Mouse (Mus musculus) G1E-ER4 (cell line): ENCODE data around the gene Phpt1. TPM values are rescaled to one million over a fixed set of nuclear protein-coding genes. Genes with fewer than 3 reads are reported as not detected.

Experiments used
- GATA1 ChIP-seq: IDR thresholded peaks from one replicate; pipeline ENCODE4 v1.8.0; 2012; ENCODE audit warnings: low read length, inconsistent platforms
- polyA plus RNA-seq: library from polyadenylated mRNA; stranded (reverse); fragments of >175 nt; gene quantifications from 2 replicates; pipeline ENCODE4 v1.2.3, GENCODE M21; 2012

Gene Phpt1
- polyA plus RNA-seq, 1 experiment = 3.2 TPM

DNA sequence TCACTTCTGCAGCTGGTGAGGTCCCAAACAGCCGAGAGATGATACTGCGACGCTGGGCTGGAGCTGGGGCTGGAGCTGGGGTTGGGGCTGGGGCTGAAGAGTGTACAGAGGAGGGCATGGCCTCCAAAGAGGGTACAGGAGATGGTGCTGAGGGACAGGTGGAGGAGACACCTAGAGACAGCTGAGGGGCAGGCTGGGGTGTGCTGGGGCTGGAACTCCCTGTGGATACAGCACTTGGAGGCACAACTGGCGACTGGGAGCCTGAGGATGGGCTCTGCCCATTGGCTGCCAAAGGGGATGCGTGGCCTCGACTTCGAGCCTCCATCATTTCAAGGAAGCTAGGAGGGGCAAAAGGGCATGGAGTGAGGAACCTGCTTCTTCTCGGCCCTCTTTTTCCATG, 12.3 kb upstream of the Phpt1 start:
- TF ChIP-seq GATA1 = no peak

DNA sequence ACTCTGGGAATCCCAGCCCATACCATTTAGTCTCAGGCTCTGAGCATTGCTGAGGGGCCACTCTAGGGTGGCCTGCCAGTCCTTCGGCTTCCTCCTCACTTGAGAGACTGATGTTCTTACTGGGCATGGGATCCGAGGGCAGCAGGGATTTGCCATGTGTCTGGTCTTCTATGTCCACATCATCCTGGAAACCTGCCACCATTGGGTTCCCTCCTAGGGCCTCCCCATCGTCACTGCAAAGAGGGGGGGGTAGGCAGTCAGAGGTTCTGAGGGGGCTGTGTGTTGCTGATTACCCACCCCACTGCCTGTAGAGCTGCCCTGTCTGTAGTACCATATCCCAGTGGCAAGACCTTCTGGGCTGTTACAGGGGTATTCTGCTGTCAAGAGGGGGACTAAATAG, 10.6 kb upstream of the Phpt1 start:
- no peak for TF ChIP-seq GATA1

DNA sequence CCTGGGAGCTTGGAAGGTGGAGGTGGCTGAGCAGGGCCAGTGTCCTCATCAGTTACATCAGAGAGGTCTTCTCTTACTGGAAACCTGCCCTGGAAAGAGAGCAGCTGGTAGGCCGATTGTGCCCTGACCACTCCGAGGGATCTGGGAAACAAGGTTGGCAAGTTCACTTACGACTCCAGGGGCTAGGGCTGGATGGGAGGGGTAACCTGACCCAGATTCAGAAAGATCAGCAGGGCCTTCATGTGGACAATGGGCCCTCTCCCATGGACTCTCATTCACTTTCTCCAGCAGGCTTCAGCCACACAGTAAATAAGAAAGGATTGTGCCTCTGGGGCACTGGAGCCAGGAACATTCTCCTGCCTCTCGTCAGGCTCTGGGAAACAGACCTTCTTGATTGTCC, 9.8 kb upstream of the Phpt1 start:
- TF ChIP-seq GATA1 = no peak

DNA sequence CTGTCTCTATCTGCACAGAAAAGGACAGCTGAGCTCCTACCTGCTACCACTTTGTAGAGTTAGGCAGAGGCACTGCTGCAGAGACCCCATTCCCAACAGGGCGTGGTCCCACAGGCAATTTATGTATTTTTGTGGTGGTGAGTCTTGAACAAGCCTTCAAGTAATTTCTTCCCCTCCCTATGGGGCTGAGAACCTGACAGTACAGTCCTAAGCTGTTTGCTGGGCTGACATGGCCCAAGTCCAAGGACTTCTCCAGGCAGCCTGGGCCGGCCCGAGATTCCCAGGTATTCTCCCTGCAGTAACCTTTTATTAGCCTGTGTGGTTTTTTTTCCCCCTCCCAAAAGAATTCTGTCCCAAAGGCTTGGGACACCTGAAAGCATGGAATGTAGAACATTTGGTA, 9.1 kb upstream of the Phpt1 start:
- TF ChIP-seq GATA1 = no peak

DNA sequence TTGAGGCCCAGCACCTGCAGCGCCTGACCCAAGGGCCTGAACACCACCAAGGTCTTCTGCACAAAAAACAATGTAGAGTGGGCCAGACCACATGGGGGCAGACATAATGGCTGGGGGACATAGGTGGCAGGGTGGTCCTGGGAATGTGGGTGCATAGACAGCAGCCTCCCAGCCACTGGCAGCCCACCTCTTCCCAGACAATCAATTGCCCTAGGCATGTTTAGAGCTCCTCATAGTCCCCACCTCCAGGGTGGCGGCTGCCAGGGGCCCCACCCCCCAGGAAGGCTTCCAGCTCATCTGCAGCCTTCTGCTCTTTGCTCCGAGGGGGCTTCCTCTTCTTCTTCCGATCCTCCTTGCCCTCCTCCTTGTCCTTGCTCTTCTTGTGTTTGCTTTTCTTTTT, 8.5 kb upstream of the Phpt1 start:
- TF ChIP-seq GATA1 = no peak

DNA sequence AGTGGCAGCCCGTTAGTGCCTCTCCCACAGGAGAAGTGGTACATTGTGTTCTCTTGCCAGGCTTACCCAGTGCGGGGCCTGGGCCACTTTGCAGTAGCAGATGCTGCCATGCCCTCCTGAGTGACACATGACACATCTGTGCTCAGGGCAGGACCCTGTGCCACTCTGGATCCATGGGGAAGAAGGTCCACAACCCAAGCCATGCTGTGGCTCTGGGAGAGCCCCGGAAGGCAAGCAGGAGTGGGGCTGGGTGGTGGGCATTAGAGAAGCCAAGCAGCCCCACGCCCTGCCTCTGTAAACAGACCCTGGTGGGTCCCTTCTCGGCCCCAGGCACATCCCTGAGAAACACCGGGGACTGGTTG, 8.1 kb upstream of the Phpt1 start:
- no peak for TF ChIP-seq GATA1

DNA sequence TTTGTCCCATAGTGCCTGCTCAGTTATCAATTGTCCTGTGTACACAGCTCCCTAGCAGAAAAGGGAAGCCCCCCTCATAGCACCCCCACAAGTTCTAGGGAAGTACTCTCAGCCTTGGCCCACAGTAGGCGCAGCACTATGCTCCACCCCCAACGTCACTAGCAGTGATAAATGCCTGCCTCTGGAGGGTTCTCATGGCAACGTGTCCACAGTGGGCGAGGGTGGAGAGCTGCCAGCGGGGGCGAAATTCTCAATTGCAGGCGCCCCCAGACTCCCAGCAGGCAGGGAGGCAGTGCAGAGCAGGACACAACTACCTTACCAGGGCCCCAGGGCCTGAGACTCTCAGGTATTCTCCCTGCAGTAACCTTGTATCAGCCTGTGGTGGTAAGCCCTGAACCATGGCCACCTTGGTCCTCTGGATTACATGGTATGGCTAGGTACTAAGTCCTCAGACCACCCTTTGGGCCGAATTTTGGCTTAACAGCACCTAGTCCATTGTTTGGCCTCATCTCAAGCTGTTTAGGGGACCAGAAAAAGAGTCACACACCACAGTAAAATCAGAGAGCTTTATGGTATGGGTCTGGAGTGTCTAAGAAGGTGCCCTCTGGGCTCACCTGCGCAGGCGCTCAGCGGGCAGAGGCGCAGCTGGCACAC, 7.6 kb upstream of the Phpt1 start:
- no peak for TF ChIP-seq GATA1

DNA sequence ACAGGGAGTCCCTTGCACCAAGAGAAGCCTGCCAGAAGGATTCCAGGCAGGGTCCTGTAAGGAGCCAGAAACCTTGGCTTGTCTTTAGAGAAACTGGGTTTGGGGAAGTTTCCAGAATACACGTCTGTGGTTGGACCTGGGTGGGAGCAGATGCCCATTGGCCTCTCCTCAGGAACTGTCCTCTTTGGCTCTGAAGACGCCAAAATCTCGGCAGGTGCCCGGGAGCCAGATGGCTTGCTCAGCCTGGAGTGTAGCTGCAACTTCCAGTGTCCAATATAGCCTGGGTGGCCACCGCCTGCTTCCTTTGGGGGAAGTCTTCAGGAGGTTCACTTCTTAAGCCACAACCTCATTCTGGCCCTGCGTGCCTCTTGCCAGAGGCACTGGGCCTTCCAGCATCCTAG, 6.9 kb upstream of the Phpt1 start:
- TF ChIP-seq GATA1 = no peak

DNA sequence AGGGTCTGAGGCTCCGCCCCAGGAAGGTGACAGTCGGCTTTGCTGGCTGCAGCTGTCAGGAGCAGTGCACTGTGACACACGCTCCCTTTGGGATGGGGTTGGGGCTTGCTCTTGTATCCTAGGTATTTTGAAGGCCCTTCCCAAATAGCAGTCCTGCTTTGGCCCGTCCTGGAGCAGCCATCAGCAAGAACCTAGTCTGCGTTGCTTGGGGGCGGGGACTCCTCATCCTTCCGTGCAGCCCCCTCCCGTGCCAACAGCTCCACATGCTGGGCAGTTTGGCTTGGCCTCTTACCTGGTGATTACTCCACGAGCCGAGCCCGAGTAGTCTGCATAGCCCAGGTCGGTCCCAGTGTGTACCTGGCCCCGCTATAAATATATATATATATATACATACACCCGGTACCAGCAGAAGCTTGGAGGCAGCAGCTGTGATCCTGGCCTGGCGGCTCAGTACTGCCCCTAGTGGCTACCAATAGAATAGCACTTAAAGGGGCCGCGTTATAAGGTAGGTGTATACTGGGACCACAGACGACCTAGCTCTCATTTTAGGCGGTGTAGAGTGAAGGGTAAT, 6.4 kb upstream of the Phpt1 start, which contains the start of gene Ajm1:
Ajm1 (minus strand) TSS at position 464 of the 571 bp plus-strand sequence.
- TF ChIP-seq GATA1 = no peak

DNA sequence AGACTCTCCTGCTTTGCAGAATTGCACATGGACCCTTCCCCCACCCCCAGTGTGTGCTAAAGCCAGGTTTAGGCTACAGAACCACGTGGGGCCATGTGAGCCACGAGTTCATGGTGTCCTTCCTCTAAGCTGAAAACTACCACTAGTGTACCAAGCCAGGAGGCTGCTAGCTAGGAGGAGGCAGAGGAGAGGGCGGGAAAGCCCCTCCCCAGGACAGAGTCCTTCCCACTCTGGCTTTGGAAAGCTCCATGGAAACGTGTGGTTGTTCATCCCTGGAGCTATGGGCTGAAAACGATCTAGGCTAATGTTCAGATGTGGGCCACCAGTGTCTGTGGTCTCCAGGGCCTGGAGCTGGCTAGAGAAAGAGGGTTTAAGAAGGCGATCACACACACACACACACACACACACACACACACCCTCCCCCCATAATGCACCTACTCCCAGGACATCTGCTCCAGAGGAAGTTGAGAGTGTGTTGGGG, 5.6 kb upstream of the Phpt1 start:
- TF ChIP-seq GATA1 = no peak

DNA sequence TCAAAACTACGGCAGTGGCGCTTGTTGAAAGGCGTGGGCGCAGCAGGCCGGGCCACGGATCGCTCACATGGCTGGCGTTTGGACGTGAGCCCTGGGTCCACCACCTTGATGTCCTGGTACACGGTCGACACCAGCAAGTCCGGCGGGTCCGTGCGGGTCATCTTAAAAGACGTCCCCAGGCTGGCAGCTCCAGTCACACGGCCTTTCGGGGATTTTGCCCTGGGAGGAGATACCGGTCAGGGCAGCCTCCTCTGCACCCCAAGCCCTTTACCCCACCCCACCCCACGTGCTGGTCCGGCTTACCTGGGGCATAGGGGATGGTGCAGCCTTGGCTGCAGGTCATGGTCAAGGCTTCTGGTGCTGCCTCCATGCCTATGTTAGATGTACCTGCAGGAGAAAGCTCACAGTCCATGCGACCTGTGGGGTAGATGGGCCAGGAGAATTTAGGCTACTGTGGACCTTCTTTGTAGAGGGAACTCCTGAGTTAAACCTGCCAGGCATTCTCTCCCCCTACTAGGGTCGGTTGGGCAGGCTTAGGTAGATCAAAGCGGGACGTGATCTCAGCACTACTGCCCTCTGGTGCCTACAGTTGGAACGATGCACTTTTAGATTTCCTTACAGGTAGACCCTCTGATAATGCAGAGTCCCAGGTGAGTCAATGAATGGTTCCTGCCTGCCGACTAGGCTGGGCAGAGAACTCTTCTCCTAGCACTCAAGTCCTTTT, 4.9 kb upstream of the Phpt1 start:
- TF ChIP-seq GATA1 = no peak

DNA sequence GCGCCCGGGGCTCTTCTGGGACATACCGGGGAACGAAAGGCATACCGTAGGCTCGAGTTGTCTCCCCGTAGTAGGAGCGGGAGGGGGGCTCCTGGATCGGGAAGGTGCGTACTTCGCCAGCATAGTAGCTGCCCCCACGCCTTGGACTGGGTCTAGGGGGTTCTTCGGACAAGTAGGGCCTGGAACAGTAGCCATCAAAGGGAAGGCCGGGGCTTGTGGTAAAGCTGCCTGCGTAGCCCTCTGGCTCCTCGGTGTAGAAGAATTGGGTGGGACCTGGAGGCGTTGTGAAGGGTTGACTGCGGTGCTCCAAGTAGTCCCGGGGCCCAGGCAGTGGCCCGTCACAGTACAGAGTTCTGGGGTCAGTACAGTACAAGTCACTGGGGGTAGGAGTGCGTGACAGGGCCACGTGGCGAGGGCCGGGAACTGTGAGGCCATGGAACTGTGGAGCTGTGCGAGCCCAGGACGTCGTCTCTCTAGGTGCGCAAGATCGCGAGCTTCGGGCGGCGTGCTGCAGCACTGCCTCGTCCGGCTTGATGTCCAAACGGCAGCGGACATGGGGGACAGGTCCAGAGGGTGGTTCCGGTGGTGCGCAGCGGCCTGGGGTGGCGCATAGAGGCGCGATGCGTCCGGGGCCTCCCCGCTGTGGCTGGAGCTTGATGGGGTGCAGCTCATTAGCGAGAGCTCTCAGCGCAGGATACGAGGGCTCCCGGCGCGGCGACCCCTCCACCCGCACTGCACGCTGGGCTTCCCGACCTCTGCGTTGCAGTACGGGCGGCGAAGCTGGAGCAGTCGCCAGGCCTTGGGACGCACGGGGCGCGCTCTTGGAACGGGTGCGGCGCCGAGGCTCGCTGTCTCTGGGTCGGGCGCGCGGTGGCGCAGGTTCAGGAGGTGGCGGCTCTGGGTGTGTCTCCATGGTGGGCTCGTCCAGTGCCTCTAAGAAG, 4.0 kb upstream of the Phpt1 start:
- TF ChIP-seq GATA1 = no peak

DNA sequence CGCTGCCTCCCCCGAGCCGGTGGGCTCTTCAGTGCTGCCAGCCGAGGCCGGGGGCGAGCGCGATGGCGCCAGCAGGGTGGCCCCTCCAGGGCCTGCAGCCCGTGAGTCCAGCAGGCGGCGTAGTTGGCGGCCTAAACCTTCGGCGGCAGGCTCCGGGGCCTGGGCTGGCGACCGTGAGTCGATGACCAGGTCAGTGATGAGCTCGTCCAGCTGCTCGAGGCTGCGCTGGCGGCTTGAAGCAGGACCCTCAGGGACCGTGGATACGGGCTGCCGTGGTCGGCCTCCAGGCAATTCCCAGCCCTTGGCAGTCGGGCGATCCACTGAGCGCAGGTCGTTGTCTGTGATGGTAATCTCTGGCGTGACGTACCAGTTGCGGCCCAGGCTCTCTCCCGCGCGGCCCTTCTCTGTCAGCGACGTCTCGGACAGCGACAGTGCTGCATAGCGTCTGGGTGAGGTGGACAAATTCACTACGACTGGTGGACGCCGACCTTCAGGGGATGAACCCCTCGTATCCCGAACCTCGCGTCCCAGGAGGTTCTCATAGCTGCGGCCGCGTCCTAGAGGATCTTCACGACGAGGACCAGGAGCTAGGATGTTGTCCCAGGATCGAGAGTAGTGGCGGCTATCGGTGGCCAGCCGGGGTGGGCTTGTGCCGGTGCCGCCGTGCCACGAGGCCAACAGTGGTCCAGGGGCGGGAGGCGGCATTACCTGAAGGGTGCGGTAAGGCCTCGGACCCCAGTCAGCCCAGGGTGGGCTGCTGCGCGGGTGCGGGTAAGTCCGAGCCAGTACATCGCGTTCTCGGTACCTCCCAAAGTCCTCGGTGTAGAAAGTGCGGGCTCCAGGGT, 3.1 kb upstream of the Phpt1 start:
- no peak for TF ChIP-seq GATA1

DNA sequence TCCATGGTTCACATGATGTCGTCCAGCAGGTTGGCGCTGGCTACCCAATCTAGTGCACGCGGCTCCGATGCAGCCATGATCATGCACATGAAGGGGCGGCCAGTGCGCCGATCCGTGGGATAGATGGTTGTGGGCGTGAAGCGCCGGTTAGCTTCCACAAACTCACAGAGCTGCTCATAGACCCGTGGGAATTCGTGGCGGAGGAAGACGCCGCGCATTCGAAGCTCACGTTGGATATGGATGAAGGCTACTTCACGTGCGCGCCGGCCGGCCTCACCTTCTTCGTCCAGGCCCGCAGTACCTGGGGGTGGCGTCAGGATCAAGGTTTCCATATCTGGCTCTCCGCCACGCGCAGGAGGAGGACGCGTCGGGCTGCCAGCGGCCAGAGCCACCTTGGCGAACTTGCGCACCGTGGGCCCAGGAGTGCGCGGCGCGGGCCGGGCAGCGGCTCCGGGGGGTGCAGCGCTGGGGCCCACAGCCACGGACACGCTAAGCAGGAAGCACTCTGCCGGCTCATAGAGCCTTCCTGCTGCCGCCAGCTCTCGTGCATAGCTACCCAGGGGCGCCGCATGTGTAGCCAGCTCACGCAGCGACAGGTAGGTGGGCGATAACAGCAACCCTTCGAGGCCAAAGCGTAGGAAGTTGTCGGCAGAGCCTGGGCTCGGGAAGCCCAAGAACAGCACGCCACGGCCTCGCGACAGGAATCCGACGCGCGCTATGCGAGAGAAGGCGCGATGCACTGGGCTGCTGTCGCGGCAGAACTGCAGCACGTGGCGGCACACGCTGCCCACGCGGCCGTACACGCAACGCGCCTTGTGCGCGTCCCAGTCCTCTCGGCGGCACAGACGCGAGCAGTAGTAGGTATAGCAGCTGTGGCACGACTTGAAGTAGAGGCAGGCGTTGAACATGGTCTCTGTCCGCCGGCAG, 2.2 kb upstream of the Phpt1 start:
- no peak for TF ChIP-seq GATA1
